Mouse (Mus musculus) G1E (cell line): ENCODE measurements around the gene Actr6.

Experiments used
- CTCF ChIP-seq: IDR thresholded peaks from 2 replicates; pipeline ENCODE4 v1.5.1; 2012; ENCODE audit warnings: low read depth, low read length, inconsistent platforms, mixed read lengths
- GATA1 ChIP-seq: IDR thresholded peaks from 2 replicates; pipeline ENCODE4 v1.6.1; 2012; ENCODE audit warnings: borderline replicate concordance, low read length, inconsistent platforms, mixed read lengths
- GATA2 ChIP-seq: IDR thresholded peaks from 2 replicates; pipeline ENCODE4 v1.6.1; 2012; ENCODE audit warnings: low read depth, low read length, inconsistent platforms, borderline replicate concordance
- POLR2AphosphoS5 ChIP-seq: IDR thresholded peaks from 2 replicates; pipeline ENCODE4 v1.6.1; 2012; ENCODE audit warnings: low read depth, low read length, inconsistent platforms; ENCODE audit not compliant: insufficient replicate concordance

GRCm38 (mm10) chr10:89744341-89744740 lies 12.2 kb upstream of the Actr6 start:
- TF ChIP-seq CTCF: no peak
- TF ChIP-seq POLR2AphosphoS5: no peak
- no peak for TF ChIP-seq GATA1
- TF ChIP-seq GATA2: no peak
